Mouse (Mus musculus): Measurements from ENCODE around the gene Tsacc. TPM values are rescaled to one million over a fixed set of nuclear protein-coding genes. Genes with fewer than 3 reads are reported as not detected.
"Not testable (repeated sequence)": the region's sequence is repeated elsewhere in the genome, so short reads cannot be mapped to it uniquely, and the experiment has no call there.

Tsacc gene
- polyA plus RNA-seq, 1 experiment from 2014 or later, result 2.1 TPM

DNA sequence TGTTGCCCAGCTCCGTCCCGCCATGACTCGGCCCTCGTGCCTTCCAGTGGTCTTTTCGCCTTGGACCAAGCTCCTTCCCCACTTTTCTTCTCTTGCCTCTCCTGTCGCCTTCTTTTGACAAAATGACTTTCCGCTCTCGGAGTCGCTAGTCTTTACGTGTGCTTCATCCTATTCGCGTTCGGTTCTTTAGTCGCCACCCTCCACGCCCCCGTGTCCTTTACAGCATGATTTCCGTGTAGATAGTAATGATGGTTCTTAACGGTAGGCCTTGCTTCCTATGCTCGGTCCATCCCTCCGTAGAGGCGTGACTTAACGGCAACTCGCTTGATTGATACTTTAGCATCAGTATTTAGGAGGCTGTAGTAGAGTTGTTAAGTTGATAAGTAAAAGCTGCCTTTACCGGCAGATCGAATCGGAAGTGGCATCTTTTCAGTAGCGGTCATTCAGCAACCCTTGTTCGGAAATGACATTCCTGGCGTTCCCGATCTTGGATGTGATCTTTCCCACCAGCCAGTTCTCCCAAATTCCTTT is 587 bp upstream of the Tsacc start:
- Histone ChIP-seq H3K36me3 (ENCODE audit: inconsistent target) (peaks cover 25% of the 10 kb centered on the region), H3K79me2 (ENCODE audit: inconsistent target) (peaks cover 37% of the 10 kb centered on the region), H3K4me3 (ENCODE audit: inconsistent target) (peak overlapping the region; percentile 100), H3K27ac (peak overlapping the region; percentile 82)
- under 1% methylated on average over 28 of the region's 30 CpGs for WGBS (ENCODE audit: missing documents)

DNA sequence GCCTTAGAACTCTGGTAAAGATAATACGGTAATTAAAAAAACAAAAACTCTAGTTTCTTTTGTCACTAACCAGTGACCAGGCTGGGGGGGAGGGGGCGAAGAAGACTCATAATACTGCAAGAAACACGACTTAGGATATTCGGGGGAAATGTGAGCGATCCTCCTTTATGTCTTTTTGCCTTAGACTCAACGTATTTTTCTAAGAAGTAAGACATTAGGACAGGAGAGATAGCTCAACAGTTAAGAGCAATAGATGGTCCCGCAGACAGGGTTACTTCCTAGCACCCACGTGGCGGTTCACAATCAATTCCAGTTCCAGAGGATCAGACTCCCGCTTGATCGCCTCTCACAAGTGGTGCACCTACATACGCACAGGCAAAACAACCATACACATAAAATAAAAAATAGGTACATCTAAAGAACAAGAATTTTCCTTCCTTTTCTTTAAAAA is 664 bp downstream of the Tsacc start:
- WGBS (ENCODE audit: missing documents), result 2% methylated on average over 12 of the region's 12 CpGs
- Histone ChIP-seq H3K27ac (peak overlapping the region; percentile 79), H3K79me2 (ENCODE audit: inconsistent target) (peaks cover 37% of the 10 kb centered on the region), H3K36me3 (ENCODE audit: inconsistent target) (peaks cover 17% of the 10 kb centered on the region), H3K4me3 (ENCODE audit: inconsistent target) (peak overlapping the region; percentile 100)

GRCm38 (mm10) chr3:88295272-88295671 is 1.5 kb downstream of the Tsacc start:
- not testable (repeated sequence) for H3K4me3 ChIP-seq (ENCODE audit: inconsistent target); H3K27ac ChIP-seq; H3K36me3 ChIP-seq (ENCODE audit: inconsistent target)
- peaks cover 33% of the 10 kb centered on the region for H3K79me2 ChIP-seq (ENCODE audit: inconsistent target)
- 33% methylated on average over 1 of the region's 1 CpGs for WGBS (ENCODE audit: missing documents)

GRCm38 (mm10) chr3:88291970-88292369 is 4.8 kb downstream of the Tsacc start:
- Histone ChIP-seq H3K27ac (no peak overlapping the region), H3K4me3 (ENCODE audit: inconsistent target) (no peak overlapping the region), H3K79me2 (ENCODE audit: inconsistent target) (no peaks in the 10 kb centered on the region), H3K36me3 (ENCODE audit: inconsistent target) (no peaks in the 10 kb centered on the region)
- WGBS (ENCODE audit: missing documents), result 64% methylated on average over 4 of the region's 4 CpGs

- not testable (repeated sequence) for H3K79me2 ChIP-seq (ENCODE audit: inconsistent target); H3K4me3 ChIP-seq (ENCODE audit: inconsistent target); H3K36me3 ChIP-seq (ENCODE audit: inconsistent target); H3K27ac ChIP-seq
- WGBS (ENCODE audit: missing documents), result 96% methylated on average over 6 of the region's 10 CpGs
These were observed 8.6 kb downstream of the Tsacc start for GRCm38 (mm10) chr3:88288133-88288713.

- Histone ChIP-seq H3K27ac (no peak within 1 kb of the TSS), H3K4me3 (ENCODE audit: inconsistent target) (no peak within 1 kb of the TSS), H3K79me2 (ENCODE audit: inconsistent target) (no peaks in the 10 kb centered on the region), H3K36me3 (ENCODE audit: inconsistent target) (no peaks in the 10 kb centered on the region)
- WGBS (ENCODE audit: missing documents), result 92% methylated on average over 4 of the region's 4 CpGs
These were observed 9.7 kb downstream of the Tsacc start, which contains the start of gene Gm38392 for GRCm38 (mm10) chr3:88287110-88287509. Gene Gm38392 (minus strand): TSS chr3:88287210.

DNA sequence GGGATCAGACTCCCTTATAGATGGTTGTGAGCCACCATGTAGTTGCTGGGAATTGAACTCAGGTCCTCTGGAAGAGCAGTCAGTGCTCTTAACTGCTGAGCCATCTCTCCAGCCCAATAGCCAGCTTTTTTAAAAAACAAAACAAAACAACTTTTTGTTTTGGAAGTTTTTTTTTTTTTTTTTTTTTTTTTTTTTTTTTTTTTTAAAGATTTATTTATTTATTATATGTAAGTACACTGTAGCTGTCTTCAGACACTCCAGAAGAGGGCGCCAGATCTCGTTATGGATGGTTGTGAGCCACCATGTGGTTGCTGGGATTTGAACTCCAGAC is 11.3 kb downstream of the Tsacc start:
- H3K79me2 ChIP-seq (ENCODE audit: inconsistent target); H3K4me3 ChIP-seq (ENCODE audit: inconsistent target); H3K36me3 ChIP-seq (ENCODE audit: inconsistent target); H3K27ac ChIP-seq: not testable (repeated sequence)
- WGBS (ENCODE audit: missing documents), result no CpG with 5 or more reads among the region's 2 CpGs

GRCm38 (mm10) chr3:88284815-88285564 is 11.8 kb downstream of the Tsacc start:
- WGBS (ENCODE audit: missing documents), result 98% methylated on average over 12 of the region's 14 CpGs
- not testable (repeated sequence) for H3K79me2 ChIP-seq (ENCODE audit: inconsistent target); H3K27ac ChIP-seq; H3K4me3 ChIP-seq (ENCODE audit: inconsistent target); H3K36me3 ChIP-seq (ENCODE audit: inconsistent target)

DNA sequence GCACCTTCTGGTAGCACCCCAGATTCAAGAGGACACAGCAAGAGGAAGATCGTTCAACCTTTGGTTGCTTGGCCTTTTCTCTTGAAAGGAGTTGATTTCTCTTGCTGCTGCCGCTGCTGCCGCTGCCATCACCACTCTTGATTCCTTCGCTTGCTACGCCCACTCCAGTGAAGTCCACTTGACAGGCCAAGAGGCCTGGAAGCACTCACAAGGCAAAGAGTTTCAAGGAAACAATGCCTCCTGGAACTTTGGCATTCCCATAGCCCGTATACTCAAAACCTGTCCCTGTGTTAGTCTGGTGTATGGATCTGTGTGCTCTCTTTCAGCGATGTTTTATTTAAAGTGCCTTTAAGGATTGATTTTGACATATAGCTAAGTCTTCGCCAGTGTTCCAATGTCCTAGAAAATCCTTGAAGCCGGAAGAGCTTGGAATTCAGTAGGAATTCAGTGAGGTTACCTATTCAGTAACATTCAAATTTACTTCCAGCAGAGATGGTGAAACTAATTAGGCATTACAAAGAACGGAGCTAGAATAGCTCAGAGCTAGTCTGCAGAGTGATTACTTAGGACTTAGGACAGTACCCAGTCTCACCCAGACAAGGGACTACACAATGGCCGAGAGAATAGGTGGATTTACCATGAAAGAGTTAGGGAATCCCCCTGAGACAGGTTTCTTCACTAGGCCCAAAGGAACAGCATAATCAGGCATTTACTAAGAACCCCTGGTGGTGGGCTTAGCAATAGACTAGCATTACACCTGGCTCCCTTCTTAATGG is 15.5 kb downstream of the Tsacc start:
- 92% methylated on average over 10 of the region's 11 CpGs for WGBS (ENCODE audit: missing documents)
- H3K27ac ChIP-seq; H3K4me3 ChIP-seq (ENCODE audit: inconsistent target); H3K36me3 ChIP-seq (ENCODE audit: inconsistent target); H3K79me2 ChIP-seq (ENCODE audit: inconsistent target): not testable (repeated sequence)

GRCm38 (mm10) chr3:88280035-88280434 is 16.8 kb downstream of the Tsacc start:
- Histone ChIP-seq H3K79me2 (ENCODE audit: inconsistent target) (no peaks in the 10 kb centered on the region), H3K36me3 (ENCODE audit: inconsistent target) (no peaks in the 10 kb centered on the region), H3K27ac (no peak overlapping the region), H3K4me3 (ENCODE audit: inconsistent target) (no peak overlapping the region)
- 92% methylated on average over 2 of the region's 2 CpGs for WGBS (ENCODE audit: missing documents)

DNA sequence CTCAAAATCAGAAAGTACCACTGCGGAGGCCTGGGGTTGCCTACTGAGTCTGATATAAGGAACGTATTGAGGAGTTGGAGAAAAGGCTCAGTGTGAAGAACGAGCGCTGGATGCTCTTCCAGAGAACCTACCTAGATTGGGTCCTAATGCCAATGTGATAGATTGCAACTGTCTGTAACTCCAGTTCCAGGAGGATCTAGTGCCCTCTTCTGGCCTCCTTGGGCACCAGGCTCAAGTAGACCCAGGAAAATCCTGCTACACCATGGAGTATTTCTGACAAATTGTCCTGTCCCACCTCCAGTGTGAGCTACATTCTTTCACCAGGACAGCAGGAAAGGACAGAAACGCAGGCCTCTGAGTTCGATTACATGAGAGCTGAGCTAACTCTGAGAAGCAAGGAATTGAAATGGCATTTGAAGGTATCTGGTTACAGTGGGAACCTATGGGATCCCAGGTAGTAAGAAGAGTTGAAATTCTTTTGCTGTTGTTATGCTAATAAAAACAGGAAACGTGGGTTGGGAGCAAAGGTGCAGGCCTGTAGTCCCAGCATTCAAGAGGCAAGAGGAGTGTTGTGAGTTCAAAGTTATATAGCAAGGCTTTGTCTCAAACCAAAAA is 20.2 kb downstream of the Tsacc start:
- Histone ChIP-seq H3K79me2 (ENCODE audit: inconsistent target) (no peaks in the 10 kb centered on the region), H3K27ac (no peak overlapping the region), H3K36me3 (ENCODE audit: inconsistent target) (no peaks in the 10 kb centered on the region), H3K4me3 (ENCODE audit: inconsistent target) (no peak overlapping the region)
- 51% methylated on average over 7 of the region's 7 CpGs for WGBS (ENCODE audit: missing documents)

DNA sequence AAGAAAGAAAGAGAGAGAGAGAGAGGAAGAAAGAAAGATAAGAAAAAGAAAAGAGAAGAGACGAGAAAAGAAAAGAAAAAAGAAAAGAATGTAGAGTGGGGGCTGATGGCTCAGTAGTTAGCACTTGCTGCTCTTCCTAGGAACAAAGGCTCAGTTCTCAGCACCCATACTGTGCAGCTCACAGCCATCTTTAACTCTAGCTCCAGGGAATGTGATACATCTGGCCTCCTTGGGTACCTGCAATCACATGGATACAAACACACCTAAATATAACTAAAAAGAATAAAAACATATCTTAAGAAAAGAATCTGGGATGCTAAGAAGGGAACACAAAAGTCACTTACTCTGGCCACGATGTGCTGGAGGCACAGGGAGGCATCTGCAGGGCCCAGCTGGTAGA is 20.7 kb downstream of the Tsacc start:
- Histone ChIP-seq H3K79me2 (ENCODE audit: inconsistent target) (no peaks in the 10 kb centered on the region), H3K4me3 (ENCODE audit: inconsistent target) (no peak overlapping the region), H3K27ac (no peak overlapping the region), H3K36me3 (ENCODE audit: inconsistent target) (no peaks in the 10 kb centered on the region)
- WGBS (ENCODE audit: missing documents), result 85% methylated on average over 2 of the region's 2 CpGs

DNA sequence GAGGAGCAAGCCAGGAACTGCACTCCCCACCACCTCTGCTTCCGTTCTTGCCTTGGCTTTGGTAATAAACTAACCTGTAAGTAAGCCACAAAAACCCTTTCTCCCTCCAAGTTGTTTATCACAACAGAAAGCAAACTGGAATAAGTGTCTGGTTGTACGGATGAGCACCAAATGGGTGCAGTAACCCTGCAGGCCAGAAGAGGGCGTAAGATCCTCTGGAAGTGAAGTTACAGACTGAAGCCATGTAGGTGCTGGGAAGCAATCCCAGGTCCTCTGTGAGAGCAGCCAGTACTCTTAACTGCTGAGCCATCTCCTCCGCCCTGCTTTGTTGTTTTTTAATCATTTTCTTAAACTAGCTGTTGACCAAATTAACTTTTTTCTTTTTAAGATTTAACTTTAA is 22.8 kb downstream of the Tsacc start:
- Histone ChIP-seq H3K79me2 (ENCODE audit: inconsistent target) (no peaks in the 10 kb centered on the region), H3K4me3 (ENCODE audit: inconsistent target) (no peak overlapping the region), H3K27ac (no peak overlapping the region), H3K36me3 (ENCODE audit: inconsistent target) (no peaks in the 10 kb centered on the region)
- 86% methylated on average over 4 of the region's 4 CpGs for WGBS (ENCODE audit: missing documents)

DNA sequence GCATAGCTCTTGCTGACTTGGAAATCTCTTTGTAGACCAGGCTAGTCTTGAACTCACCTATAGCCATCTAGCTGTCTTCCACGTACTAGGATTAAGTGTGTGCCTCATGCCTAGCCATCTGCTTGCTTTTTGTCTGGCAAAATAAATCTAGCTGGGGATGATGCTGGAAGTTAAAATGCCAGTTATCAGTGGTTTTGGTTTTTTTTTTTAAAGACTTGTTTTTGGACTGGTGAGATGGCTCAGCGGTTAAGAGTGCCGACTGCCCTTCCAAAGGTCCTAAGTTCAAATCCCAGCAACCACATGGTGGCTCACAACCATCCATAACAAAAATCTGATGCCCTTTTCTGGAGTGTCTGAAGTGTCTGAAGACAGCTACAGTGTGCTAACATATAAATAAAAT is 24.9 kb downstream of the Tsacc start:
- Histone ChIP-seq H3K27ac (no peak overlapping the region), H3K79me2 (ENCODE audit: inconsistent target) (no peaks in the 10 kb centered on the region), H3K36me3 (ENCODE audit: inconsistent target) (no peaks in the 10 kb centered on the region), H3K4me3 (ENCODE audit: inconsistent target) (no peak overlapping the region)
- WGBS (ENCODE audit: missing documents), result 89% methylated on average over 3 of the region's 3 CpGs

All from macrophage (primary cell).